Mouse (Mus musculus) ovary, postnatal 10 days (tissue): ENCODE measurements around the gene Olfr522.
"Not testable (repeated sequence)": the region's sequence is repeated elsewhere in the genome, so short reads cannot be mapped to it uniquely, and the experiment has no call there.

Experiments used
- DNase-seq: peaks from one replicate; pipeline ENCODE4 v3.0.0; 2022; ENCODE audit warnings: low spot score

The Olfr522 gene

GRCm38 (mm10) chr7:140160363-140160762 lies 4.2 kb downstream of the Olfr522 start:
- no peak for DNase-seq

- DNase-seq = no peak
Observed at GRCm38 (mm10) chr7:140154218-140154927, 10.2 kb downstream of the Olfr522 start, which contains the start of gene Sprn. Gene Sprn (minus strand): TSS chr7:140154877.

- no peak for DNase-seq
Observed at GRCm38 (mm10) chr7:140153829-140154217, 10.7 kb downstream of the Olfr522 start.

GRCm38 (mm10) chr7:140153383-140153782 lies 11.2 kb downstream of the Olfr522 start:
- DNase-seq = no peak

GRCm38 (mm10) chr7:140144550-140144949 lies 20.0 kb downstream of the Olfr522 start:
- DNase-seq = no peak

GRCm38 (mm10) chr7:140141350-140141749 lies 23.2 kb downstream of the Olfr522 start:
- no peak for DNase-seq

GRCm38 (mm10) chr7:140138021-140138310 lies 26.6 kb downstream of the Olfr522 start:
- no peak for DNase-seq

- DNase-seq = peak; percentile 97
Observed at GRCm38 (mm10) chr7:140137135-140138020, 27.2 kb downstream of the Olfr522 start, which contains the start of gene Mtg1. Gene Mtg1 (plus strand): TSS chr7:140137564.

GRCm38 (mm10) chr7:140135106-140135770 lies 29.3 kb downstream of the Olfr522 start:
- DNase-seq = no peak

- DNase-seq = not testable (repeated sequence)
Observed at GRCm38 (mm10) chr7:140134033-140134432, 30.5 kb downstream of the Olfr522 start.

- DNase-seq = not testable (repeated sequence)
Observed at GRCm38 (mm10) chr7:140132184-140132583, 32.4 kb downstream of the Olfr522 start.

GRCm38 (mm10) chr7:140127911-140128310 lies 36.7 kb downstream of the Olfr522 start:
- no peak for DNase-seq

- DNase-seq = no peak
Observed at GRCm38 (mm10) chr7:140126934-140127333, 37.6 kb downstream of the Olfr522 start.

GRCm38 (mm10) chr7:140126022-140126350 lies 38.6 kb downstream of the Olfr522 start:
- no peak for DNase-seq

GRCm38 (mm10) chr7:140125278-140126021 lies 39.1 kb downstream of the Olfr522 start:
- peak; percentile 81 for DNase-seq

GRCm38 (mm10) chr7:140124382-140124781 lies 40.2 kb downstream of the Olfr522 start:
- DNase-seq = no peak

GRCm38 (mm10) chr7:140122765-140123164 lies 41.8 kb downstream of the Olfr522 start:
- no peak for DNase-seq

GRCm38 (mm10) chr7:140121338-140121910 lies 43.1 kb downstream of the Olfr522 start:
- no peak for DNase-seq

- DNase-seq = no peak
Observed at GRCm38 (mm10) chr7:140120484-140120883, 44.1 kb downstream of the Olfr522 start.

GRCm38 (mm10) chr7:140116329-140117054 lies 48.1 kb downstream of the Olfr522 start, which contains the start of gene Echs1:
Gene Echs1 (minus strand): TSS chr7:140116476.
- DNase-seq = peak; percentile 63
